Mouse (Mus musculus): ENCODE measurements around the gene Serinc2.

Serinc2 gene

GRCm38 (mm10) chr4:130297123-130297529 lies 18.1 kb upstream of the Serinc2 start:
- DNase-seq (ENCODE audit: low spot score in 2 of 2): no peak

- no peak for DNase-seq (ENCODE audit: low spot score in 2 of 2)
These were observed 17.4 kb upstream of the Serinc2 start for GRCm38 (mm10) chr4:130296243-130296965.

GRCm38 (mm10) chr4:130295047-130295745 lies 16.2 kb upstream of the Serinc2 start:
- DNase-seq (ENCODE audit: low spot score in 2 of 2): no peak

- DNase-seq (ENCODE audit: low spot score in 2 of 2): no peak
These were observed 15.5 kb upstream of the Serinc2 start for GRCm38 (mm10) chr4:130294513-130294912.

GRCm38 (mm10) chr4:130292271-130292670 lies 13.3 kb upstream of the Serinc2 start:
- peak in 1 of 2 experiments; percentile 64 for DNase-seq (ENCODE audit: low spot score in 2 of 2)

GRCm38 (mm10) chr4:130289824-130290223 lies 10.8 kb upstream of the Serinc2 start:
- DNase-seq (ENCODE audit: low spot score in 2 of 2): no peak

- peak; percentile 30 to 45 for DNase-seq (ENCODE audit: low spot score in 2 of 2)
These were observed 7.5 kb upstream of the Serinc2 start for GRCm38 (mm10) chr4:130286531-130286930.

- peak in 1 of 2 experiments; percentile 32 for DNase-seq (ENCODE audit: low spot score in 2 of 2)
These were observed 4.8 kb upstream of the Serinc2 start for GRCm38 (mm10) chr4:130283826-130284225.

GRCm38 (mm10) chr4:130282856-130283255 lies 3.9 kb upstream of the Serinc2 start:
- no peak for DNase-seq (ENCODE audit: low spot score in 2 of 2)

- no peak for DNase-seq (ENCODE audit: low spot score in 2 of 2)
These were observed 2.3 kb downstream of the Serinc2 start for GRCm38 (mm10) chr4:130276573-130277176.

GRCm38 (mm10) chr4:130275823-130276105 lies 3.2 kb downstream of the Serinc2 start:
- no peak for DNase-seq (ENCODE audit: low spot score in 2 of 2)

- DNase-seq (ENCODE audit: low spot score in 2 of 2): no peak
These were observed 3.8 kb downstream of the Serinc2 start for GRCm38 (mm10) chr4:130275016-130275822.

GRCm38 (mm10) chr4:130274346-130275015 lies 4.5 kb downstream of the Serinc2 start:
- no peak for DNase-seq (ENCODE audit: low spot score in 2 of 2)

GRCm38 (mm10) chr4:130273698-130274345 lies 5.2 kb downstream of the Serinc2 start:
- no peak for DNase-seq (ENCODE audit: low spot score in 2 of 2)

- DNase-seq (ENCODE audit: low spot score in 2 of 2): no peak
These were observed 8.2 kb downstream of the Serinc2 start for GRCm38 (mm10) chr4:130270611-130271347.

- no peak for DNase-seq (ENCODE audit: low spot score in 2 of 2)
These were observed 8.9 kb downstream of the Serinc2 start for GRCm38 (mm10) chr4:130270089-130270488.

- DNase-seq (ENCODE audit: low spot score in 2 of 2): no peak
These were observed 10.3 kb downstream of the Serinc2 start for GRCm38 (mm10) chr4:130268736-130269135.

- DNase-seq (ENCODE audit: low spot score in 2 of 2): no peak
These were observed 11.9 kb downstream of the Serinc2 start for GRCm38 (mm10) chr4:130267069-130267468.

GRCm38 (mm10) chr4:130266601-130267000 lies 12.4 kb downstream of the Serinc2 start:
- peak in 1 of 2 experiments; percentile 6 for DNase-seq (ENCODE audit: low spot score in 2 of 2)

- peak; percentile 21 to 33 for DNase-seq (ENCODE audit: low spot score in 2 of 2)
These were observed 14.2 kb downstream of the Serinc2 start for GRCm38 (mm10) chr4:130264698-130265349.

All from heart, adult 9 months (tissue).